In the genomic region with DNA sequence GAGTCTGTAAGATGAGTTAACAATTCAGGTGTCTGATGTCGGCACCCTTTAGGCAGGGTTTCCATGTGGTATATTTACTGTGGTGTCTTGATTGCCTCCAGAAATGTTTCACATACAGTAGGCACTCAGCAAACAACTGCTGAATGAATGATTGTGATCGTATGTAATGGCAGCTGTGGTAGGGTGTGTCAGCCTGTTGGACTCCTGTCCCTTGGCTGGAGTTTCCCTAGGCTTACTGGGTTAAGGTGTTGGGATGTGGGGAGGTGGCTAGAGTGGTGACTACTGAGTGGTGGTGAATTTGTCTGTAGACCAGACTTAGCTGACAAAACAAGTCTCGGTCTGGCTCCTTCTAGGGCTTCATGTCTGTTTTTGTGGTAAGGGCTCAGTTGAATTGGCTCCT, we compare ENCODE assay signal across 16 mouse cellular contexts. TPM values are rescaled to one million over a fixed set of nuclear protein-coding genes. Genes with fewer than 3 reads are reported as not detected.
DNase-seq lines count a peak whose midpoint lies in the region; ATAC-seq and TF ChIP-seq lines count a peak whose summit lies in the region.
"Had no signal": no experiment of that assay in that cellular context is flagged by ENCODE, and none has a peak within 500 bp of the region (broad histone marks: within the 10 kb centered on the region; RNA-seq: fewer than 3 reads in every experiment).

No protein-coding gene starts in this region.

- no peak for TF ChIP-seq POLR2A in cortical plate, adult 2 months (IDR thresholded peaks at IDR 0.05; ENCODE audit: extremely low read depth, insufficient read depth, low read length)

- no peak for TF ChIP-seq CTCF in intestine, postnatal 0 days (IDR thresholded peaks at IDR 0.05; ENCODE audit: low read depth)
- no peak for TF ChIP-seq CTCF in cortical plate, adult 2 months (IDR thresholded peaks at IDR 0.05; ENCODE audit: extremely low read depth, insufficient read depth, low read length)

- H3K4me2 ChIP-seq in forebrain, embryonic 15.5 days (replicated peaks) = no peak overlapping the region
- H3K4me2 ChIP-seq in forebrain, embryonic 13.5 days = no peak overlapping the region
- H3K4me2 ChIP-seq in intestine, postnatal 0 days (replicated peaks; ENCODE audit: low read depth) = no peak overlapping the region
- H3K4me2 ChIP-seq in intestine, embryonic 16.5 days (ENCODE audit: low read depth, low read length) = no peak overlapping the region
- H3K4me2 ChIP-seq: embryonic facial prominence, embryonic 12.5 days; forebrain, embryonic 12.5 days; heart, embryonic 12.5 days; intestine, embryonic 15.5 days had no signal

- no peaks in the 10 kb centered on the region for H3K27me3 ChIP-seq in forebrain, embryonic 15.5 days
- H3K27me3 ChIP-seq in forebrain, embryonic 13.5 days = no peaks in the 10 kb centered on the region
- no peaks in the 10 kb centered on the region for H3K27me3 ChIP-seq in intestine, postnatal 0 days (replicated peaks; ENCODE audit: control insufficient read depth, insufficient read depth, low read length)
- H3K27me3 ChIP-seq in intestine, embryonic 16.5 days (replicated peaks; ENCODE audit: control insufficient read depth, insufficient read depth, low read length) = no peaks in the 10 kb centered on the region
- H3K27me3 ChIP-seq: CH12.LX; embryonic facial prominence, embryonic 12.5 days; forebrain, embryonic 12.5 days; heart, embryonic 12.5 days; intestine, embryonic 15.5 days; Patski had no signal

- no peaks in the 10 kb centered on the region for H3K9me3 ChIP-seq in forebrain, embryonic 15.5 days
- H3K9me3 ChIP-seq in forebrain, embryonic 13.5 days (replicated peaks) = no peaks in the 10 kb centered on the region
- no peaks in the 10 kb centered on the region for H3K9me3 ChIP-seq in intestine, postnatal 0 days (ENCODE audit: control insufficient read depth)
- H3K9me3 ChIP-seq in intestine, embryonic 16.5 days (ENCODE audit: control insufficient read depth, low read length) = no peaks in the 10 kb centered on the region
- H3K9me3 ChIP-seq: embryonic facial prominence, embryonic 12.5 days; forebrain, embryonic 12.5 days; heart, embryonic 12.5 days; hindbrain, embryonic 10.5 days; intestine, embryonic 15.5 days had no signal

- DNase-seq in yolk sac, embryonic 10.5 days (ENCODE audit: low spot score) = no peak
- DNase-seq: cerebellum, adult 8-10 months; gastrocnemius, postnatal 14 days had no signal

- WGBS in forebrain, embryonic 15.5 days = 90% methylated on average over 3 of the region's 3 CpGs
- 95% methylated on average over 3 of the region's 3 CpGs for WGBS in forebrain, embryonic 13.5 days
- 80% methylated on average over 3 of the region's 3 CpGs for WGBS in intestine, postnatal 0 days
- 87% methylated on average over 3 of the region's 3 CpGs for WGBS in intestine, embryonic 16.5 days

- no peak overlapping the region for H3K4me3 ChIP-seq in forebrain, embryonic 15.5 days
- H3K4me3 ChIP-seq in forebrain, embryonic 13.5 days = no peak overlapping the region
- H3K4me3 ChIP-seq in intestine, postnatal 0 days (ENCODE audit: low read depth, low read length) = no peak overlapping the region
- no peak overlapping the region for H3K4me3 ChIP-seq in intestine, embryonic 16.5 days (ENCODE audit: low read length)
- no peak overlapping the region for H3K4me3 ChIP-seq in cortical plate, adult 2 months (ENCODE audit: insufficient read depth, low read length)
- H3K4me3 ChIP-seq: embryonic facial prominence, embryonic 12.5 days; forebrain, embryonic 12.5 days; heart, embryonic 12.5 days; hindbrain, embryonic 10.5 days; intestine, embryonic 15.5 days had no signal

- H3K27ac ChIP-seq in forebrain, embryonic 15.5 days (replicated peaks) = peak overlapping the region; percentile 64
- H3K27ac ChIP-seq in forebrain, embryonic 13.5 days = no peak overlapping the region
- H3K27ac ChIP-seq in intestine, postnatal 0 days (ENCODE audit: low read depth, low read length) = no peak overlapping the region
- H3K27ac ChIP-seq in intestine, embryonic 16.5 days (ENCODE audit: low read length) = no peak overlapping the region
- peak overlapping the region; percentile 41; the same call in 1 of the 2 replicates for H3K27ac ChIP-seq in cortical plate, adult 2 months (ENCODE audit: insufficient read depth, low read length)
- H3K27ac ChIP-seq: embryonic facial prominence, embryonic 12.5 days; forebrain, embryonic 12.5 days; hindbrain, embryonic 10.5 days; intestine, embryonic 15.5 days had no signal

- H3K4me1 ChIP-seq in forebrain, embryonic 15.5 days = peaks cover 52% of the 10 kb centered on the region
- peaks cover 52% of the 10 kb centered on the region for H3K4me1 ChIP-seq in forebrain, embryonic 13.5 days
- H3K4me1 ChIP-seq in intestine, postnatal 0 days (replicated peaks; ENCODE audit: control insufficient read depth, insufficient read depth, low read length) = 0 out of 2 replicates have a peak, but pooled peaks cover 3% of the 10 kb centered on the region
- H3K4me1 ChIP-seq in intestine, embryonic 16.5 days (ENCODE audit: control insufficient read depth, insufficient read depth, low read length) = peaks cover 13% of the 10 kb centered on the region; the same call in 1 of the 2 replicates
- peaks cover 24% of the 10 kb centered on the region for H3K4me1 ChIP-seq in cortical plate, adult 2 months (ENCODE audit: control insufficient read depth, insufficient read depth, low read length)

- no peak overlapping the region for H3K9ac ChIP-seq in forebrain, embryonic 15.5 days (replicated peaks)
- no peak overlapping the region for H3K9ac ChIP-seq in forebrain, embryonic 13.5 days
- H3K9ac ChIP-seq in intestine, postnatal 0 days (ENCODE audit: low read depth, low read length) = no peak overlapping the region
- no peak overlapping the region for H3K9ac ChIP-seq in intestine, embryonic 16.5 days (ENCODE audit: low read depth, low read length)
- H3K9ac ChIP-seq: embryonic facial prominence, embryonic 12.5 days; forebrain, embryonic 12.5 days; heart, embryonic 12.5 days; intestine, embryonic 15.5 days had no signal

- H3K36me3 ChIP-seq in forebrain, embryonic 15.5 days = peaks cover 19% of the 10 kb centered on the region
- peaks cover 28% of the 10 kb centered on the region for H3K36me3 ChIP-seq in forebrain, embryonic 13.5 days (ENCODE audit: poor library complexity, severe bottlenecking)
- H3K36me3 ChIP-seq in intestine, postnatal 0 days (ENCODE audit: control insufficient read depth, insufficient read depth) = peaks cover 32% of the 10 kb centered on the region
- H3K36me3 ChIP-seq in intestine, embryonic 16.5 days (ENCODE audit: control insufficient read depth, insufficient read depth, low read length) = peaks cover 2% of the 10 kb centered on the region; the same call in 1 of the 2 replicates

- ATAC-seq in forebrain, embryonic 15.5 days (replicated peaks) = no peak
- no peak for ATAC-seq in forebrain, embryonic 13.5 days
- peak; percentile 28; the same call in 1 of the 2 replicates for ATAC-seq in intestine, postnatal 0 days
- ATAC-seq in intestine, embryonic 16.5 days = no peak
- ATAC-seq: activated CD4-positive, CD25-positive, alpha-beta regulatory T cell, adult 4 months; intestine, embryonic 15.5 days; Patski had no signal

RNA-seq across cellular contexts. Expression of gene Akt2, which starts 19.0 kb away (rescaled TPM):
- 94.2 and 97.1 TPM in 2 replicates for polyA plus RNA-seq in forebrain, embryonic 15.5 days (2015; fragmentation: Nextera tagmentation; extraction: Ambion mirVana)
- polyA plus RNA-seq in forebrain, embryonic 13.5 days (2015; fragmentation: Nextera tagmentation; extraction: Ambion mirVana) = 75.2 and 82.2 TPM in 2 replicates
- 35.8 and 36.4 TPM in 2 replicates for polyA plus RNA-seq in intestine, postnatal 0 days (2015; fragmentation: Nextera tagmentation; extraction: Ambion mirVana)
- 58.5 and 60.3 TPM in 2 replicates for polyA plus RNA-seq in intestine, embryonic 16.5 days (2015; fragmentation: Nextera tagmentation; extraction: Ambion mirVana)
- polyA plus RNA-seq in cortical plate, adult 2 months (2012; rRNA removed) = 144 and 161 TPM in 2 replicates

RNA-seq across cellular contexts. Expression of gene Ttc9b, which starts 43.3 kb away (rescaled TPM):
- polyA plus RNA-seq in forebrain, embryonic 15.5 days (2015; fragmentation: Nextera tagmentation; extraction: Ambion mirVana) = 64.1 and 66.2 TPM in 2 replicates
- 37.3 and 42.7 TPM in 2 replicates for polyA plus RNA-seq in forebrain, embryonic 13.5 days (2015; fragmentation: Nextera tagmentation; extraction: Ambion mirVana)
- 1.3 and 1.6 TPM in 2 replicates for polyA plus RNA-seq in intestine, postnatal 0 days (2015; fragmentation: Nextera tagmentation; extraction: Ambion mirVana)
- polyA plus RNA-seq in intestine, embryonic 16.5 days (2015; fragmentation: Nextera tagmentation; extraction: Ambion mirVana) = 1.5 and 1.8 TPM in 2 replicates
- polyA plus RNA-seq in cortical plate, adult 2 months (2012; rRNA removed) = 188 and 192 TPM in 2 replicates
- polyA plus RNA-seq: activated CD4-positive, CD25-positive, alpha-beta regulatory T cell, adult 4 months had no signal

RNA-seq across cellular contexts. Expression of gene 2310022A10Rik, which starts 57.3 kb away (rescaled TPM):
- 36.9 and 38.9 TPM in 2 replicates for polyA plus RNA-seq in forebrain, embryonic 15.5 days (2015; fragmentation: Nextera tagmentation; extraction: Ambion mirVana)
- 35.1 and 36.5 TPM in 2 replicates for polyA plus RNA-seq in forebrain, embryonic 13.5 days (2015; fragmentation: Nextera tagmentation; extraction: Ambion mirVana)
- polyA plus RNA-seq in intestine, postnatal 0 days (2015; fragmentation: Nextera tagmentation; extraction: Ambion mirVana) = 9.0 and 10.2 TPM in 2 replicates
- polyA plus RNA-seq in intestine, embryonic 16.5 days (2015; fragmentation: Nextera tagmentation; extraction: Ambion mirVana) = 21.5 and 21.8 TPM in 2 replicates
- 32.7 and 33.8 TPM in 2 replicates for polyA plus RNA-seq in cortical plate, adult 2 months (2012; rRNA removed)

RNA-seq across cellular contexts. Expression of gene Pld3, which starts 57.4 kb away (rescaled TPM):
- 95.7 and 106 TPM in 2 replicates for polyA plus RNA-seq in forebrain, embryonic 15.5 days (2015; fragmentation: Nextera tagmentation; extraction: Ambion mirVana)
- 68.2 and 72.8 TPM in 2 replicates for polyA plus RNA-seq in forebrain, embryonic 13.5 days (2015; fragmentation: Nextera tagmentation; extraction: Ambion mirVana)
- polyA plus RNA-seq in intestine, postnatal 0 days (2015; fragmentation: Nextera tagmentation; extraction: Ambion mirVana) = 45.8 and 48.7 TPM in 2 replicates
- 65.6 and 73.0 TPM in 2 replicates for polyA plus RNA-seq in intestine, embryonic 16.5 days (2015; fragmentation: Nextera tagmentation; extraction: Ambion mirVana)
- polyA plus RNA-seq in cortical plate, adult 2 months (2012; rRNA removed) = 1,185 and 1,204 TPM in 2 replicates

Comparison
In these comparisons a context has a peak if more than half of its experiments do, and no peak if none do; other contexts are left out.
1. H3K27ac ChIP-seq: peak in forebrain, embryonic 15.5 days (single experiment) and cortical plate, adult 2 months (single experiment); none in forebrain, embryonic 13.5 days (single experiment), intestine, postnatal 0 days (single experiment) and intestine, embryonic 16.5 days (single experiment).
2. RNA of gene Ttc9b, which starts 43.3 kb away (polyA plus RNA-seq): 188 to 192 TPM in cortical plate, adult 2 months, 64.1 to 66.2 TPM in forebrain, embryonic 15.5 days and 37.3 to 42.7 TPM in forebrain, embryonic 13.5 days; 1.3 to 1.6 TPM in intestine, postnatal 0 days and 1.5 to 1.8 TPM in intestine, embryonic 16.5 days; every median in the first group is over 10 times any median in the second.